Mouse (Mus musculus) CH12F3 (cell line): ENCODE results near the gene Tmem255b.

Source experiments
- in situ Hi-C: fragments of 300-500 bp; cut with MboI; formaldehyde crosslinking; loops from 2 replicates; pipeline ENCODE4 v1.14.3; 2020; ENCODE audit warnings: low sequenced_read_pairs

Tmem255b gene

DNA sequence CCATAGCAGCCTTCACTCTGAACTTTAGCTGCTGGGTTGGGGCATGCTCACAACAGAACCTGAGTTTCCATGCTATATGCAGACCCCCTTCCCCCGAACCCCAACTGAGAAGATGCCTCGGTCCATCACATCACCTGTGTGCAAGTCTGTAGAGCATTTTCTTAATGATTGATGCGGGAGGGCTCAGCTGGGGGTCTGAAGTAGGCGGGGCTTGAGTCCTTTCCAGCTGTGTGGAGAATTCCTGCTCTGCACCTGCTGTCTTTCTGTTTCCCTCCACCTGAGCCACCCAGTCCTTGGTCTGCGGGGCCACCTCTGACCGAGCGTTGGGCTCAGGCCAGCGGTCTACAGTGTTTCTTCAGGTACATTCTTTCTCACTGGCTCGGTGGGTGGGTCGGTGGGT, at the start of gene Tmem255b:
TSS of gene Tmem255b (plus strand) at position 301 of the 400 bp plus-strand sequence.
- in situ Hi-C loops = no loop called here

DNA sequence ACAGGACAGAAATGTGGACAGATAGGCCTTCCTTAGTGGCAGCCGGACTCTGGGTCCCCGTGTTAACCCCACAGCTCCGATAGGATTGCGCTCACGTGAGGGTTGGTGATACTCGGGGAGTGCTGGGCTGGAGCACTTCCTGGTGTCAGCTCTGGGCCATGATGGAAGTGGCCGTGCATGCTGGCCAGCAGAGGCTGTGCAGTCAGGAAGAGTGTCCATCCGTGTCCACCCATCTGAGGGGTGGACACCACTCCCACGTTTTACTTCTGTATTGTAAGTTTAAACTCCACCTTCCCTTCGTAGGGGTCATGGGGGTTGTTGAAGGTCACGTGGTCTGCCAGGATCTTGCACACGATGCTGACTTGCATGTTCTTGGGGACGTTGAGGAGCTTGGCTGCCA, 48.6 kb upstream of the Tmem255b start:
- in situ Hi-C loops = no loop called here

- in situ Hi-C loops = no loop called here
Observed at GRCm38 (mm10) chr8:13387728-13388127, 47.3 kb upstream of the Tmem255b start.

DNA sequence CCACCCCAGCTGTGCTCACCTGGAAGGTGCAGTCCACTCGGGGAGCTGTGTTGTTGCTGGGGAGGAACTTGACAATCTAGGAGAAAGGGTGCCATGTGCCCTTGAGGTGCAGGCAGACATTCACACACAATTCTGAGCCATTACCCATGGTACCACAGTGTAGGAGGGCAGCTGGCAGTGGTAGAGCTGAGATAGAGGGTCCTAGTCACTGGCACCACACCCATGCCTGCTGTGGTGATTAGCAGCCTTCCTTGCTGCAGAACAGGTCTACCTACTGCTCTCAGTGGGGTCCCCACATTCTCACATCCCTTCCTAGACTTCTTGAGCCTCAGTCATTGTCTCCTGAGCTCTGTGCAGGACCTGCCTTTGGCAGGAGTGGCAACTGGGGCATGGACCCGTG, 46.2 kb upstream of the Tmem255b start:
- in situ Hi-C loops = no loop called here

- in situ Hi-C loops = no loop called here
Observed at GRCm38 (mm10) chr8:13393869-13394268, 41.1 kb upstream of the Tmem255b start.

- in situ Hi-C loops = no loop called here
Observed at GRCm38 (mm10) chr8:13396725-13397124, 38.3 kb upstream of the Tmem255b start, which contains the start of gene Atp4b. TSS of gene Atp4b (minus strand) at chr8:13396825.

DNA sequence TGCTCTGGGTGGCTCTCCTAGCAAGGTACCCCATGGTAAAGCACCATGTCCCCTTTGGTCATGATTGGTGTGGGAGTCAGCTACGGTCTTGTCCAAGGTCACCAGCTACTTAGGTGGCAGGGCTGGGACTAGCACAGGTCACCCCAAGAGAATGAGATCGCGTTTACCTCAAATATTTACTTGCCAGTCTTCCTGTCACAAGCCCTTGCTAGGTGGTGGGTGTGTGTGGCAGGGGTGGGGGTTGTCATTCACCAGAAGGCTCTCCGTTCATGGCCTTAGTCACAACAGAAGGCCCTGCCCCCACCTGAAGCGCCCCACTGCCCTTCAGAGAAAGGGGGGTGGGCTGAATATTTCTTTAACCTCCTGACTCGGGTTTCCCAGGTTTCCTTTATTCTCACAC, 31.5 kb upstream of the Tmem255b start:
- in situ Hi-C loops = no loop called here

DNA sequence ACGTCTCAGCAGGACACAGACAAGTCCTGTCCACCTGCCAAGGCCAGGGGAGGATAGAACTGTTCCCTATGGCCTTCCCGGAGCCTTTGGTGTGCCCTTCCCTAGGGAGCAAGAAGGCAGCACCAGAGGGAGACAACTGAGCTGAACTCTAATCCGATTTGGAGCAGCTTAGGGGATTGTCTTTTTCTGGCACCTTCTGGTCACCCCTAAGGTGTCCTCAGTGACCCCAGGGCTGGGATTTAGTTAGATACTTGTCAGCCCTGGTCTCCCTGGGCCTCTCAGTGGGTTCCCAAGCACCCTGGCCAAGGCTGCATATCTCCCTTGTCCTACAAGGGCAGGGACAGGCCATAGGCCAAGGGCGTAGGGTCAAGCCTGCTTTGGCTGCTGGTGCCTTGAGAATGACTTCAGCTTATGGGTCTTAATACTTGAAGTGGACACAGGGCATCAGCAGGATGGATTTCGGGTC, 30.3 kb upstream of the Tmem255b start, which contains the start of gene Grk1:
TSS of gene Grk1 (plus strand) at position 416 of the 466 bp plus-strand sequence.
- in situ Hi-C loops = no loop called here

DNA sequence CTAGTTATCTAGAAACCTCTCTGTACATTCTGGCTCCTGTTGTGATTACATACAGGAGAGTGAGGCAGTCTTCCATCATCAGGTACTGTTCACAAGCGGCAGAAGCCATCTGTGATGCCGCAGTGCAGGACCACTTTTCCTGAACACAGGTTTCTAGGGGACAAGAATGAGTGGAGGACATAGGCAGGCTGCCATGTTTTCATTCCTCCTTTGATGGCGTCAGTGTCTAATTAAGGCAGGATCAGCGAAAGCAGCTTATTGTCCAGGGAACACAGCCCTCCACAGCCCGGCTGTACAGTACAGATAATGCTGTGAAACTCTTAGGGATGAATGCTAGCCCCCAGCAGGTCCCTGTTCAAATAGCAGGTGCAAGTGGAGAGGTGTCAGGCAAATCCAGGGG, 29.0 kb upstream of the Tmem255b start:
- in situ Hi-C loops = no loop called here

DNA sequence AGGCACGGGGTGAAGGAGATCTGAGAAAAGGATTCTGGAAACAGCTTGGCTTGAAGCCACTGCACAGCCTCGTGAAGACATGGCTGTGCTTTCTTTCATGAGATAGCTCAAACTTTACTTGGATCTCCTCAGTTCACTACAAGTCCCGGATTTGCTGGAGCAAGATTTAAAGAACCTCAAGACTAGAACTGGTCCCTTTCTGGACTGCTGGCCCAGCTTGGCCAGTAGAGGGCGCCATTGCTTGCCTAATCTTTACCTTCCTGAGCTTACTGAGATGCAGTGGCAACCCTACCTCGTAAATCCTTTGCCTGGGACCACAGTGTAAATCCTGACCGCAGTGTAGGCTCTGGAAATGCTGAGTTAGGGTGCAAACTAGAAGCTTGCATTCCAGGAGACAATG, 23.4 kb upstream of the Tmem255b start:
- in situ Hi-C loops = no loop called here

GRCm38 (mm10) chr8:13412891-13413558, 22.0 kb upstream of the Tmem255b start:
- in situ Hi-C loops = no loop called here

DNA sequence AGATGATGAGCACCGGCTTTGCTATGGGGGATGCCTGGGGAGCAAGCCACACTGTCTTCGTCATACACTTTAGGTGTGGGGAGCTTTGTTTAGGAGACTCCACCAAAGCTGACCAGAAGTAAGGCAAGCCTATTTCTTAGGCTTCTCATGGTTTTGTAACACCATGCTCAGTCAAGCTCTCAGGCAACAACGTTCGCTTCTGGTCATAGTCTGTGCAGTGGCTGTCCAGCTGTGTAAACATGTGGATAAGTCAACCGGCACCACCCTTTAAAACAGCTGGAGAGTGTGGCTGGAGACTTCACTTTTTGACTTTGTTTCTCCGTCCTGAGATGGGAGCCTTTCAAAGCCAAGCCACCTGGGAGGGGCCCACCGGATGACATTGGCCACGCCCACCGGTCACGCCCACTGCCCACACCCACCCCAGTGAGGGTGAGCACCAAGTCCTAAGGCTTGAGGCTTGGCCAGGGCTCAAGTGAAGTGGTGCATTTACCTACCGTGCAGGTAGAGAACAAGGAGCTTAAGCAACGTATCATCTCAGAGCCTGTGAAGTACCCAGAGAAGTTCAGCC, 21.1 kb upstream of the Tmem255b start:
- in situ Hi-C loops = no loop called here

GRCm38 (mm10) chr8:13415879-13416278, 19.1 kb upstream of the Tmem255b start:
- in situ Hi-C loops = no loop called here

DNA sequence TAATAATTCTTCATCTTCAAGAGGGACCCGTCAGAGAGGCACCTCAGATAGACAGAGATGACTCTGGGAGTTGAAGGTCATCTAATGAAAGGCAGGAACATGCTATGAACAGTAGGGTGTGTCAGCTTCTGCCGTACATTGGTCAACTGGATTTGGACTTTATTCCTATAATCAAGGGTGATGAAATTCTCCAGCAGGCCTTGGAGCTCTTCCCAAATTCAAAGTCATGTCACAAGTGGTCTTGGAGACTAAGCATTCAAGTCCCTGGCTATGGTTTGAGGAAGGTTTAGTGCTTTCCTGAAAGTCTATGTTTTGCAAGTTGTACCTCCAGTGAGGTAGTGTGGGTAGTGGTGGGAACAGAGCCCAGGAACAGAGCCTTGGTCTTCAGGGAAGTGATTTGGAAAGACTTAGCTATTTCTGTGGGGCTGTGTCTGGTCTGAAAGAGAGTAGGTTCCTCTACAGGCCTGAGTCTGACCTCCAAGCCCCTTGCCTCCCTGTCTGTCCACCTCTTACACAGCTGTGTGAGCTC, 15.8 kb upstream of the Tmem255b start:
- in situ Hi-C loops = no loop called here

DNA sequence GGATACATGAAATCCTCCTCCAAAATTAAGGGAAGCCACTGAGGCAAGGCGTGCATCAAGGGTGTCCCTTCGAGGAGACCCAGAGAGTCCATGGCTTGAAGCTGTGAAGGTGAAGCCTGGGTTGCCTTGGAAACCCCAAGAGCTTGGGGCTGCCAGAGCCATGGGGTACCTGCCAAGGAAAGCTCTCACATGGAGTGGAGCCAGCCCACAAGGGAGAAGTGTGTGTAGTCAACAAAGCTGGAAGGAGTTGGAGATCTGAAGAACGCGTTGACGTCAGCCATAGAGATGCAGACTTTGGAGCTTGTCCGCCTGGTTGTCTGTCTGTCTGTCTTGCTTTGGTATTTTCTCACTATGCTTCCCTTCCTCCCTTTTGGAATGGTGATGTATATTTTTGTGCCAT, 14.0 kb upstream of the Tmem255b start:
- in situ Hi-C loops = no loop called here

- in situ Hi-C loops = no loop called here
Observed at GRCm38 (mm10) chr8:13427351-13427750, 7.6 kb upstream of the Tmem255b start.

DNA sequence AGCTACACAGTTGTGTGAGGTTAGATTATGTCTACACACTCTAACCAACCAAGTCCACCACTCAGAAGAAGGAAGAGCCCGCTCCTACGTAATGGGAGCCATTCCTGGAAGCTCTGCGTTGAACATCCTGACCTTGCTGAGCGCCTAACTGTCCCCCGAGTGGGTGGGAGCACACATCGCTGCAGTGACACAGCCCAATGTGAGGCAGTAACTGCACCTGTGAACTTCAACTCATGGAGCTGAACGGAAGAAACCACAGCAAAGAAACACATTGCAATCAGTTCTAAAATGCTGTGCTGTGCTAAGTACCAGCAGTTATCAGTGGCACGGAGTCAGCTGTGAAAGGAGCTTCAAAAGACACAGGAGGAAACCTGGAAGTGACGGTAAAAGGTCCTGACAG, 6.8 kb upstream of the Tmem255b start:
- in situ Hi-C loops = no loop called here

- in situ Hi-C loops = no loop called here
Observed at GRCm38 (mm10) chr8:13430412-13430811, 4.6 kb upstream of the Tmem255b start.

DNA sequence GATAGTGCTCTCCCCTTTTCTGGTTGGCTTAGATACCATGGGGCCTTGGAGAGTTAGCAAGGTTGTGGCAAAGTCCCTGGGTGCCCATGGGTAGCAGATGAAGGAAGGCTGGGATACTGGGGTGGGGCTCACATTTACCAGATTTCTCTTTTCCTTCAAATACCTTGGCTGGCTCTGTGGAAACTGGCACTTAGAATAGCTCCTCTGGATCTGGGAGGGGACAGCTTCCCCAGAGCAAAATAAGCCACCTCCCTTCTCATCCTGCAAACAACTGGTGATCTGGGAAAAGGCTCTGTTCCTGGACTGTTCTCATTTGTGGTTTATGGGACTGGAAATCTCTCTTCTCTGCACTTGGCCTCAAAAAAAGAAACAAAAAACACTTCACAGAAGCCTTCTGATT, 4.1 kb upstream of the Tmem255b start:
- in situ Hi-C loops = no loop called here

DNA sequence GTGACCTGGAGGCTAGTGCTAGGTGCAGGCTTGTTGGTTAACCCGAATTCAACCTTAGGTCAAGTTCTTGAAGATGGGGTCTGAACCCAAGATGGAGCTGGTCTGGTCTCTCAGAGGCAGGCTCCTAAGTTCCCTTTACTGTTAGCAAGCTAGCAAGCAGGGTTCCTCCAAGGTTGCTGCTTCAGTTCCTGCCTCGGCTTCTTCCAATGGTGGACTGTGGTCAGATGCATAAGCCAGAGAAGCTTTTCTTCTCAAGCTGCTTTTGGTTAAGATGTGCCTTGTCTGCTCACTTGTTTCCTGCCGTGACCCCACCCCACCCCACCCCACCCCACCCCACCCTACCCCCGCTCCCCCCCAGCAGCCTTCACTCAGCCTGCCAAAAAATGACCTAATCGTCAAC, 1.9 kb upstream of the Tmem255b start:
- in situ Hi-C loops = no loop called here

DNA sequence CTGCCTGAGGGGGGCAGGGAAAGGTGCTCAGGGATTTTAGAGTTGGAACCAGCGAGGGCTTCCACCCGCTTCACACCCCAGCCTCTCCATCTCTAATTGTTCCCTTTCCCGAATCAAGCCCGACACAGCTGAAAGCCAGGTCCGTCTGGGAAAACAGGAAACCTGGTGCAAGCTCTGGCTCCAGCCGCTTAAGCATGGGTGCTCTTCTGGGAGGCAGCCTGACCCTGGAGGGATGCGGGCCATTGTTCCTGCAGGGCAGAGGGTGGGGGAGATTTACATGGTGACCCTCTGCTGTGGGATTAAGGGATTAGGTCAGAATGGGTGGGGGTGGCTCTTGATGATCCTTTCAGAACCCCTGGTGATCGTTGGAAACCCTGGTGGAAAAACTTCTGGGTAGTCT, 1.1 kb downstream of the Tmem255b start:
- in situ Hi-C loops = no loop called here

DNA sequence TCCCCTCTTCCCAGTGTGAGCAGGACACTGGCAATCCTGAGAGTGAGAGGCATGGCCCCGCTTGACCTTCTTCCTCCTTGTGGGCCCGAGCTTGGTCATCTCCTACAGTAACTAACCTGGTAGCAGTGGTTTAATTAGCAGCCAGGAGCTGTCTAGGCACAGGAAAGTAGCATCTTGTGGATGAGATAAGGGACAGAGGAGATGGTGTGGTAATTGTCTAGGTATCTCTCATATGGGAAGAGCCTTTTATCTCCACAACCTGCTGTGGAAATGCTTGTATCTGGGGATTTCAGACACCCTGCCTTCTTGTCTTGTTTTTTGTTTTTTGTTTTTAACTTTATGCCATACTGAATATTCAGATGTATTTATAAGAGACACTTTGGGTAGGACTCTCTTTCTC, 2.5 kb downstream of the Tmem255b start:
- in situ Hi-C loops = no loop called here
